Mouse (Mus musculus) retina, postnatal 1 day (tissue): ENCODE measurements around the gene Col5a2.

Experiments used
- DNase-seq: peaks from one replicate; pipeline ENCODE4 v3.0.0-alpha.2; 2012

Col5a2 gene

GRCm38 (mm10) chr1:45423915-45424314, 79.2 kb downstream of the Col5a2 start:
- no peak for DNase-seq

- no peak for DNase-seq
These were observed 82.5 kb downstream of the Col5a2 start for GRCm38 (mm10) chr1:45420554-45420953.

- no peak for DNase-seq
These were observed 83.2 kb downstream of the Col5a2 start for GRCm38 (mm10) chr1:45419858-45420257.

GRCm38 (mm10) chr1:45381866-45382265, 121.2 kb downstream of the Col5a2 start:
- DNase-seq, result no peak

- DNase-seq, result no peak
These were observed 122.9 kb downstream of the Col5a2 start for GRCm38 (mm10) chr1:45379992-45380690.

- no peak for DNase-seq
These were observed 137.7 kb downstream of the Col5a2 start for GRCm38 (mm10) chr1:45365427-45365826.

GRCm38 (mm10) chr1:45363274-45363673, 139.8 kb downstream of the Col5a2 start:
- no peak for DNase-seq

GRCm38 (mm10) chr1:45359673-45360072, 143.4 kb downstream of the Col5a2 start:
- DNase-seq, result no peak

- DNase-seq, result no peak
These were observed 143.9 kb downstream of the Col5a2 start for GRCm38 (mm10) chr1:45359147-45359546.

- no peak for DNase-seq
These were observed 145.1 kb downstream of the Col5a2 start for GRCm38 (mm10) chr1:45358020-45358419.

GRCm38 (mm10) chr1:45355944-45356343, 147.1 kb downstream of the Col5a2 start:
- DNase-seq, result no peak

GRCm38 (mm10) chr1:45329149-45329548, 173.9 kb downstream of the Col5a2 start:
- DNase-seq, result no peak
